Mouse (Mus musculus) megakaryocyte, embryonic 14.5 days (primary cell): ENCODE data around the gene Mycn.

Experiments
- FLI1 ChIP-seq: IDR thresholded peaks from 2 replicates; pipeline ENCODE4 v1.6.1; 2012; ENCODE audit warnings: low read length, inconsistent platforms, mixed read lengths
- GATA1 ChIP-seq: IDR thresholded peaks from 3 replicates; pipeline ENCODE4 v1.6.1; 2012; ENCODE audit warnings: mixed read lengths, low read length, inconsistent platforms, borderline replicate concordance

- TF ChIP-seq GATA1 (no peak), FLI1 (no peak)
These were observed 45.7 kb upstream of the Mycn start for GRCm38 (mm10) chr12:12987376-12987775.
